Mouse (Mus musculus) thymus, postnatal 36 days (tissue): Measurements from ENCODE around the gene Shcbp1l.
"Not testable (repeated sequence)": the region's sequence is repeated elsewhere in the genome, so short reads cannot be mapped to it uniquely, and the experiment has no call there.

Experiments
- DNase-seq, 2 experiments: peaks; one replicate each; pipeline ENCODE4 v3.0.0; 2022; ENCODE audit warnings: mixed read lengths in 2 of 2

The Shcbp1l gene

GRCm38 (mm10) chr1:153424770-153425584 is at the start of gene Shcbp1l:
TSS of gene Shcbp1l (plus strand) at chr1:153425162.
- peak; percentile 78 to 79 for DNase-seq

- no peak for DNase-seq
These were observed 48.5 kb upstream of the Shcbp1l start for GRCm38 (mm10) chr1:153376446-153376845.

DNA sequence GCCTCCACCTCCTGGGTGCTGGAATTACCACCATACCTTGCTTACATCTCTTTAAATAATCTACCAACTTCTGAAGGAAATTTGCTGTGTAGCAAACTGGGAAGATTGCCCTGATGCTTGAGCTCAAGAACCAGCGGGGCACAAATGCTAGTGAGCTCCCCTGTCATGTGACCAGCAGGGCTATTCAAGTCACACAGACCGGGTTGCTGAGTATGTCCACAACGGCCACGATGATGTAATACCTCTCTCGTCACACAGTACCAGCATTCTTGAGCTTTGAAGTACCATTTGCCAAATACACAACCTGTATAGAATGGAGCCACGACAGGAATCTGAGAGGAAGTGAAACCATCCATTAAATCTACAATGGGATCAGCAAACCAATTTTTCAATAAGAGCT is 46.4 kb upstream of the Shcbp1l start:
- DNase-seq = no peak

DNA sequence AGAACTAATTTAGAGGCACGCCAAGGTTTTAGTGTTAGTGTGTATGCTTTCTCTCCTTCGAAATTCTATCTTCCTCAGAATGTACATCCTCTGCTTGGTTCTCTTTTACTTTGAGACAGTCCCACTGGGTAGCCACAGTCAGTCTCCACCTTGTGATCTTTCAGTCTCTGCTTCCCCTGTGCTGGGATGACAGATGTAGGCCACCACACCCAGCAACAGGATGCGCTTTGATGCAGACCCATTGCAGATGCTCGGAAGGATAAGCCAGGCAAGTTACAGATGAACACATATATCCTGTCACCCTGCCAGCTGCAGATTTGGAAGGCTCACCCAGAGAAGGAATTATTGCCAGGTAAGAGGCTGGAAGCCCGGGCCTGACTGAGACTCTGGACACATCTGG is 45.1 kb upstream of the Shcbp1l start:
- peak; percentile 18 to 51 for DNase-seq

DNA sequence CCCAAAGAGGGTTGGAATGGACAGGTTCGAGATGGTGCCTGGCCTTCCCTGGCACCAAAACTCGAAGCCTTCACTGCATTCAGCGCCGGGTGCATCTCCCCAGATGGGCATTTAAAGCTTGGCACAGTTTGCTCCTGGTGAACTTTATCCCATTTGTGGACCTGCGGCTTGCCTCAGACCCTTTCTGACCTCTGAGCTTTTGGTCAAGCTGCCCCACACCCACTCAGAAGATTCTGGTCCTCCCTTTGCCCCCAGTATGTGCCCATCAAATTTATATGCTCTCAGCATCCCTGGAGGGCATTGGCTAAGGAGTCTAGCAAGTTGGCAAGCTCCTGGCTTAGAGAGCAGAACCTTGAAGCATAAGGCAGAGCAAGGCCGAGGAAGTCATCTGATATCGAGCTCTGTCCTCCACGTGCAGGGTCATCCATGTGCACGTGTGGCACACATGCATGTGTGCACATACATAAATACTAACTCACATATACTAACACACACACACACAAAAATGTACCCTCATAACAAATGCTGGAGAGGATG is 44.1 kb upstream of the Shcbp1l start:
- DNase-seq = no peak

DNA sequence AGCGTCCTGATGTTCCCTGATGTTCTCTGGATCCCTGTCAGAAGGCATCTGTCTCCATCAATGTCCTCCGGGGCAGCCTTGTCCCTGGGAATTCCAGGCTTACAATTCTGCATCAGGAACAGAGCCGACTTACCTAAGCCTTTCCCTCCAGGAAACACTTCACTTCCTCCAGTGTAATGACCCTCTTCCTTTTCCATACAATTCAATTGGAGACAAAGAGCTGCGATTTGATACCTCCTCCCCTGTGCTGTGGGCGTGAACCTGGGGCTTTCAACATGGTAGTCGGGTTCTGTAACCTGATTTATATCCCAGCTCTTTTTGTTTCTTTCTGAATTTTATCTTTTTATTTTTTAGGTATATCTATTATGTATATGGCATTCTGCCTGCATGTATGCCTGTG is 39.9 kb upstream of the Shcbp1l start:
- no peak for DNase-seq

GRCm38 (mm10) chr1:153385661-153386060 is 39.3 kb upstream of the Shcbp1l start:
- not testable (repeated sequence) for DNase-seq

GRCm38 (mm10) chr1:153386271-153387069 is 38.5 kb upstream of the Shcbp1l start:
- peak; percentile 71 to 72 for DNase-seq

DNA sequence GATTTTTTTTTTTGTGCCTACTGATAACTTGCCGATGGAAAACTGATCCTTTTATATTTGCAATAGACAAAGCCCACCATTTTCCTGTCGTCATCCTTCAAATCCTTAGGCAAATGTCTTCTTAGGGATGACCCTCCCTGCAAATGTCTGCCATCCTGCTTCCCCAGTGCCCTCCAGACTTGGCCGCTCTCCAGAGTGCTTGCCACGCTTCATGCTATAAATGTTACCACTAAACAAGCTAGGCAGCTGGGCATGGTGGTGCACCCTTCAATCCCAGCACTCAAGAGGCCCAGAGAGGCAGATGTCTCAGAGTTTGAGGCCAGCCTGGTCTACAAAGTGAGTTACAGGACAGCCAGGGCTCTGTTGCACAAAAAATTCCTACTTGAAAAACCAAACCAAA is 29.3 kb upstream of the Shcbp1l start:
- not testable (repeated sequence) for DNase-seq

DNA sequence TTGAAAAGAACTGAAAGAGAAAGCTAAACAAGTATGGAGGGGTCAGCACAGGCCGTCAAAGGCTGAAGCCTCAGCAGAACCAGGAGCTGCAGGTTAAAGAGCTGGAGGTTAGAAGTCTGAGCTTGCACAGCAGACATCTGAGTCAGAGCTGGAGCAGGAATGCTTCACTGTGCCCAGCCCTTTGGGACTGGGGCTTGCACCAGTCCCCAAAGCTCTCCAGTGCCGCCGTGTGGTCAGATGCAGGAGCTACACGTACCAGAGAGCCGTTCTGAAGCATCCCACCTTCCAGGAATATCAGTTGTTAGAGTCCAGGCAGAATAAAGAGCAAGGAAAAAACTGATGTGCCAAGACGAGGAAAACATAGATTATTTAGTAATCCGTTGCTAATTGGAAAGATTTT is 23.2 kb upstream of the Shcbp1l start:
- peak; percentile 47 to 52 for DNase-seq

- DNase-seq = not testable (repeated sequence)
These were observed 17.3 kb upstream of the Shcbp1l start for GRCm38 (mm10) chr1:153407641-153408040.

DNA sequence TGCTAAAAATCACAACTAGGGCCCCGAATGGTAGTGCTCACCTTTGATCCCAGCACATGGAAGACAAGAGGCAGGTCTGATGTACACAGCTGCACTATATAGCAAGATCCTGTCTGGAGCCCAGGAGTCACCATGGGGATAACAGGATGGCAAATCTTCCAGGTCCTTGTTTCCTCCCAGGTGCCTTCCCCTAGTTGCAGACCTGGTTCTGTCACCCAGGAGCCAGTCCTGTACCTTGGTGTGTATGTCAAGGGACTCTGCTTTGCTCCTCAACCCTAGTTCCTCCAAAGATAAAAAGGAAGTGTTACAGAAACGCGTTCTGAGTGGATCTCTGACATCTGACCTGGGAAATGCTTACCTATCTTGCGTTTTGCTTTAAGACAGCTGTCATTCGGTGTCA is 16.7 kb upstream of the Shcbp1l start:
- DNase-seq = not testable (repeated sequence)

- DNase-seq = not testable (repeated sequence)
These were observed 14.0 kb upstream of the Shcbp1l start for GRCm38 (mm10) chr1:153410915-153411314.

- DNase-seq = no peak
These were observed 13.2 kb upstream of the Shcbp1l start for GRCm38 (mm10) chr1:153411723-153412122.

GRCm38 (mm10) chr1:153412663-153413396 is 12.1 kb upstream of the Shcbp1l start:
- DNase-seq = peak in 1 of 2 experiments; percentile 4

DNA sequence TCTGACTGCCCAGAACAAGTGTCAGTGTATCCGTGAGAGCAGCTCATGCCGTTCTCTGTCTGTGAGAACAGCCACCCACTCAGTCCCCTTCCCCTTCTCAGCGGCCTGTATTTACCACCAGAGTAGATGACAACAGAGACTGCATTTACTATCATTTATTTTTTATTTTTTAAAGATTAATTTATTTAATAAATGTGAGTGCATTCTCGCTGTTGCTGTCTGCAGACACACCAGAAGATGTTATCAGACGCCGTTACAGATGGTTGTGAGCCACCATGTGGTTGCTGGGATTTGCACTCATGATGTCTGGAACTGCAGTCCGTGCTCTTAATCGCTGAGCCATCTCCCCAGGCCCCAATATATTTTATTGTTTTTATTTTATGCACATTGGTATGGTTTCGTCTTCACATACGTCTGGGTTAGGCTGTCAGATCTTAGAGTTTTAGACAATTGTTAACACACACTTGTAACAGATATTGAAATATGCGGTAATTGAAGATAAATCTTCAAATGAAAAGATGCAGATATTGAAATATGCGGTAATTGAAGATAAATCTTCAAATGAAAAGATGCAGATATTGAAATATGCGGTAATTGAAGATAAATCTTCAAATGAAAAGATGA is 11.5 kb upstream of the Shcbp1l start:
- peak; percentile 51 to 57 for DNase-seq

DNA sequence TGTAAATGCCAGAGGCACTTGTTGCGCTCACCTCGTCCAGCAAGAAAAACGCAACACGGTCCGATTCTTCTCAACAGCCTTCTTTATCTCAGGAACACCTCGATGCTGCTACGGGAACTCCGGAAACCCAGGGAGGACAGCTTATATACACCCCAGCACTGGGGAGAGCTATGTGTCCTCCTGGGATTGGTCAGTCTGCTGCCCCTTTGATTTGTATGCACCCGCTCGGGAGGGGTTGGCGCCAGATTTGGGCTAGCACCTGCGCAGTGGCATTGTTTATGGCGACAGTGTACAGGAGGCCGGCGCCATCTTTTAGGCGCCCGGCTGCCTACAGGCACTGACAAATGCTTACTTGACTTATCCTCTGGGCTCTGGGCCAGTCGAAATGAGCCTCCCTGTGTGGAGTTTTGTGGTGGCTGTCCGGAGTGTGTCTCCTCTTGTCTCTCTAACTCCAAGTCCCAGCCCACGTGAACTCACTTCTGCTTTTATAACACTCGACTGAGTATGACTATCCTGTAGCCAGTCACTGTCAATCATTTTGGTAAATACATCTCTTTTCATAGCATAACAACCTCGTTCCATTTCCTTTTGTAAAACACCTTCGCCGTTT is 10.7 kb upstream of the Shcbp1l start:
- peak; percentile 96 to 97 for DNase-seq

- DNase-seq = peak; percentile 76 to 77
These were observed 10.0 kb upstream of the Shcbp1l start for GRCm38 (mm10) chr1:153414962-153415361.

- DNase-seq = not testable (repeated sequence)
These were observed 9.2 kb upstream of the Shcbp1l start for GRCm38 (mm10) chr1:153415742-153416141.

- not testable (repeated sequence) for DNase-seq
These were observed 8.6 kb upstream of the Shcbp1l start for GRCm38 (mm10) chr1:153416271-153416832.

DNA sequence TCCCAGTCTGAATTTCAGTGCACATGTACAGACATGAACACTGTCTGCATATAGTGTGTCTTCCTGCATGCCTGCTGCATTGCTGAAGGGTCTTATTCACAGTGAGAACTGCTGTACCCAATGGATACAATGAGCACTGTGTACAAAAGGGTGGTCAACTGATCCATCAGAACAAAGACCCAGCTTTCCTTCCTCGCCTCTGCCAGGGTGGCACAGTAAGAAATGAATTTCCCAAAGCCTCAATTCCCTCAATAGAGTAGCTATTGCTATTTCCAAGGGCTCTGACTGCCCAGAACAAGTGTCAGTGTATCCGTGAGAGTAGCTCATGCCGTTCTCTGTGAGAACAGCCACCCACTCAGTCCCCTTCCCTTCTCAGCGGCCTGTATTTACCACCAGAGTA is 7.2 kb upstream of the Shcbp1l start:
- DNase-seq = peak in 1 of 2 experiments; percentile 19
